Mouse (Mus musculus): Measurements from ENCODE around the gene 4933430I17Rik. TPM values are rescaled to one million over a fixed set of nuclear protein-coding genes. Genes with fewer than 3 reads are reported as not detected.
"Not testable (repeated sequence)": the region's sequence is repeated elsewhere in the genome, so short reads cannot be mapped to it uniquely, and the experiment has no call there.

Gene 4933430I17Rik
- polyA plus RNA-seq (2014; fragmentation: Nextera tagmentation; extraction: Ambion mirVana) = 0.66 and 0.83 TPM in 2 replicates

DNA sequence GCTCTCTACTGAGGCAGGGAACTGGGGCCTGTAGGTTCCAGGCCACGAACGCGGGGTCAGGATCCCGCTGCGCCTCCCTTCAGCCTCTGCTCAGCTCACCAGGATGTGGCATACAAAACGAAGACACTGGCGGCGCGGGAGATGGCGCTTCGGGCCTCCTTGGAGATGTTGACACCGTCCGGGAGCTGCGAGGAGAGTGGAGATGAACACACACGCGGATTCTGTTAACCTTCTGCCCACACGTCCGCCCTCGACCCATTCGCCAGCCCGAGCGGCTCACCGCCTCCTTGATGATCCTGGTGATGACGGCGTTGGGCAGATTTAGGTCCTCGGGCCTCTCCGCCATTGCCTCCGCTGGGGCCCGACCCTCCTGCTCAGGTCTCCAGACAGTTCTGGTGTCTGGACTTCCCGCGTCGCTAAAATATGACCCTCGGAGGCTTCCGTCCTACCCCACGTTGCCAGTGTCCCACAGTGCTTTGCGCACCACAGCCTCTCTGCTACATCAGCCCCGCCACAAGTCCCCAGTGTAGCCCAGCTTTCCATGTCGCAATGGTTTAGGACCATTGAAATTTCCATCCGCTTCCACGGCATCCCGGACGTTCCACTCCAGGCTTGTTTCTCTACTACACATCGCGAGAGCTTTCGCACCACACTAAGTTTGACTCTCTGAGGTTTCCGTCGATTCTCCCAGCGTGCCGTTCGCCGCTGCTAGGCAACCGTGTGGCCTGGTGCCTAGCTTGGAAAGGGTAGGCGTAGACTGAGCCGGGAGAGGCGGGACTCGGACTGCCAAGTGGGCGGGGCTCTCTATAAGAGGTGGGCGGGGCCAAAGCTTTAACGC is at the start of gene 4933430I17Rik, which contains the start of gene Pole3:
TSS of gene 4933430I17Rik (plus strand) at position 719 of the 838 bp plus-strand sequence.
TSS of gene Pole3 (minus strand) at position 418 of the 838 bp plus-strand sequence.
- no peaks in the 10 kb centered on the region for H3K27me3 ChIP-seq (ENCODE audit: control insufficient read depth, insufficient read depth, low read length)
- peak within 1 kb of the TSS; percentile 87 for H3K27ac ChIP-seq (replicated peaks; ENCODE audit: low read depth, low read length)
- peak; percentile 99 for ATAC-seq (replicated peaks; ENCODE audit: insufficient number of reproducible peaks, low FRiP score, low TSS enrichment, low read depth)
- DNase-seq (ENCODE audit: low spot score) = peak; percentile 99
- peaks cover 2% of the 10 kb centered on the region for H3K4me1 ChIP-seq (ENCODE audit: control insufficient read depth, insufficient read depth, low read length)
- H3K36me3 ChIP-seq (replicated peaks; ENCODE audit: control insufficient read depth, insufficient read depth, low read depth, low read length) = no peaks in the 10 kb centered on the region
- peak within 1 kb of the TSS; percentile 85 for H3K9ac ChIP-seq (replicated peaks; ENCODE audit: low read length)
- H3K9me3 ChIP-seq (replicated peaks; ENCODE audit: control insufficient read depth, low read length) = no peaks in the 10 kb centered on the region
- under 1% methylated on average over 59 of the region's 59 CpGs for WGBS
- H3K4me3 ChIP-seq (ENCODE audit: low read depth, low read length) = peak within 1 kb of the TSS; percentile 79
- peak within 1 kb of the TSS; percentile 83 for H3K4me2 ChIP-seq (ENCODE audit: low read depth, low read length)

DNA sequence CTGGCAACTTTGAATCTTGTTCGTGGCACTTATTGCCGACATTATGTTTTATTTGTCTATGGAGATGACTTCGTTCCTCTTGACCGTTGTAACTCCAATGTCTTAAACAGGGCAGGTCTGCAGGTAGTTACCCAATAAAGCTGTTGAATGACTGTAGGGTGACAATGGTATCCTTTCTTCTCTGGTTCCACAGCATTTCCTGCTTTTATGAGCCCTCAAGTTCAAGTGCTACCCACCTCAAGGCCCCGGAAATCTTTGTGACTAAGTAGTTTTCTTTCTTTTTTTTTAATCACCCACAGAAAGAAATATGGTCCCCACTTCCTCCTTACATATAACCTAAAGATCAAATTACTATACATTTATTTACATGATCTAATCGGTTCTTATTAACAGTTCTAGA is 49.4 kb upstream of the 4933430I17Rik start:
- no peak overlapping the region for H3K9ac ChIP-seq (replicated peaks; ENCODE audit: low read length)
- no peaks in the 10 kb centered on the region for H3K36me3 ChIP-seq (replicated peaks; ENCODE audit: control insufficient read depth, insufficient read depth, low read depth, low read length)
- WGBS = 85% methylated on average over 6 of the region's 6 CpGs
- ATAC-seq (replicated peaks; ENCODE audit: insufficient number of reproducible peaks, low FRiP score, low TSS enrichment, low read depth) (no peak), DNase-seq (ENCODE audit: low spot score) (no peak)
- H3K4me3 ChIP-seq (ENCODE audit: low read depth, low read length) = no peak overlapping the region
- H3K27ac ChIP-seq (replicated peaks; ENCODE audit: low read depth, low read length) = no peak overlapping the region
- H3K9me3 ChIP-seq (replicated peaks; ENCODE audit: control insufficient read depth, low read length) = no peaks in the 10 kb centered on the region
- H3K27me3 ChIP-seq (ENCODE audit: control insufficient read depth, insufficient read depth, low read length) = peaks cover 8% of the 10 kb centered on the region; the same call in 1 of the 2 replicates
- H3K4me2 ChIP-seq (ENCODE audit: low read depth, low read length) = no peak overlapping the region
- no peaks in the 10 kb centered on the region for H3K4me1 ChIP-seq (ENCODE audit: control insufficient read depth, insufficient read depth, low read length)

DNA sequence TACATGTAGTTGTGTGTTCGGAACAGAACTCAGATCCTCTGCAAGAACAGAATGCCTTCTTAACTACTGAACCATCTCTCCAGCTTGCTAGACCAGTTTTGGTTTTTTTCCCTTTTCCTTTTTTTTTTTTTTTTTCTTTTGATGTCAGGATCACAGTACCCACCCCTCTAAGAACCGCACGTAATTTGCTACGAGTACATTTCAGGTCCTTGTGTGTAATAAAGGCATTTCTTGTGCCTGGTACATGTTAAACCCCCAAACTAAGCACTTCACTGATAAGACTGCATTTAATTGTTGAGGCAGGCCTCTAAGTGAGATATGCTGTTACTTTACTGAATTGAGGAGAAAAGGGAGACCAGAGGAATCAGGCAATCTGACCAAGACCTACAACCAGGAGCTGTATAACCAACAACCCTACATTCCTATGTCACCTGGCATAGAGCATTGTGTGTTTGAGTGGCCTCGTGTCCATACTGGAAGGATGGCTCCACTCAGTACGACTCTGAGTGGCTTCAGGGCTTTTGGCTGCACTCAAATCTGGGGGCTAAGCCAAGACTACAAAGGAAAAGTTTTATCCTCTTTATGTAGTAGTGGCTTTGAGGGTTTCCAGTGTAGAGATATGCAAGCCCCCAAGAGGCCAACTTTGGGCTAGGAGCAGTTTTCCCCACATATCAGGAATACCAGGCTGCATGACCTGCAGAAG is 47.5 kb upstream of the 4933430I17Rik start:
- H3K4me2 ChIP-seq (ENCODE audit: low read depth, low read length) = no peak overlapping the region
- H3K4me1 ChIP-seq (ENCODE audit: control insufficient read depth, insufficient read depth, low read length) = no peaks in the 10 kb centered on the region
- WGBS = 88% methylated on average over 6 of the region's 6 CpGs
- H3K9me3 ChIP-seq (replicated peaks; ENCODE audit: control insufficient read depth, low read length) = no peaks in the 10 kb centered on the region
- H3K36me3 ChIP-seq (replicated peaks; ENCODE audit: control insufficient read depth, insufficient read depth, low read depth, low read length) = no peaks in the 10 kb centered on the region
- no peak overlapping the region for H3K4me3 ChIP-seq (ENCODE audit: low read depth, low read length)
- DNase-seq (ENCODE audit: low spot score) (no peak), ATAC-seq (replicated peaks; ENCODE audit: insufficient number of reproducible peaks, low FRiP score, low TSS enrichment, low read depth) (no peak)
- no peak overlapping the region for H3K27ac ChIP-seq (replicated peaks; ENCODE audit: low read depth, low read length)
- peaks cover 8% of the 10 kb centered on the region; the same call in 1 of the 2 replicates for H3K27me3 ChIP-seq (ENCODE audit: control insufficient read depth, insufficient read depth, low read length)
- H3K9ac ChIP-seq (replicated peaks; ENCODE audit: low read length) = no peak overlapping the region

DNA sequence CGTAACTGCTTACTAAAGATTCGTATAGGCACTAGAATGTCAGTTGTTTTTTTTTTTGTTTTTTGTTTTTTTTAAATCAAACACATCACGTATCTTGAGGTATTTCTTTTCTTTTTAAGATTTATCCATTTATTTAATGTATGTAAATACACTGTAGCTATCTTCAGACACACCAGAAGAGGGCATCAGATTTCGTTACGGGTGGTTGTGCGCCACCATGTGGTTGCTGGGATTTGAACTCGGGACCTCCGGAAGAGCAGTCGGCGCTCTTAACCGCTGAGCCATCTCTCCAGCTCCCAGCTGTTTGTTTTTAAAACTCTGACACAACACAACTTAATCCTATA is 45.6 kb upstream of the 4933430I17Rik start:
- not testable (repeated sequence) for H3K9ac ChIP-seq (replicated peaks; ENCODE audit: low read length); DNase-seq (ENCODE audit: low spot score); H3K27ac ChIP-seq (replicated peaks; ENCODE audit: low read depth, low read length); H3K27me3 ChIP-seq (ENCODE audit: control insufficient read depth, insufficient read depth, low read length); ATAC-seq (replicated peaks; ENCODE audit: insufficient number of reproducible peaks, low FRiP score, low TSS enrichment, low read depth); H3K4me1 ChIP-seq (ENCODE audit: control insufficient read depth, insufficient read depth, low read length); H3K36me3 ChIP-seq (replicated peaks; ENCODE audit: control insufficient read depth, insufficient read depth, low read depth, low read length); H3K9me3 ChIP-seq (replicated peaks; ENCODE audit: control insufficient read depth, low read length)
- 14% methylated on average over 11 of the region's 11 CpGs for WGBS
- Histone ChIP-seq H3K4me2 (ENCODE audit: low read depth, low read length) (peak overlapping the region; percentile 78), H3K4me3 (ENCODE audit: low read depth, low read length) (peak overlapping the region; percentile 45)

DNA sequence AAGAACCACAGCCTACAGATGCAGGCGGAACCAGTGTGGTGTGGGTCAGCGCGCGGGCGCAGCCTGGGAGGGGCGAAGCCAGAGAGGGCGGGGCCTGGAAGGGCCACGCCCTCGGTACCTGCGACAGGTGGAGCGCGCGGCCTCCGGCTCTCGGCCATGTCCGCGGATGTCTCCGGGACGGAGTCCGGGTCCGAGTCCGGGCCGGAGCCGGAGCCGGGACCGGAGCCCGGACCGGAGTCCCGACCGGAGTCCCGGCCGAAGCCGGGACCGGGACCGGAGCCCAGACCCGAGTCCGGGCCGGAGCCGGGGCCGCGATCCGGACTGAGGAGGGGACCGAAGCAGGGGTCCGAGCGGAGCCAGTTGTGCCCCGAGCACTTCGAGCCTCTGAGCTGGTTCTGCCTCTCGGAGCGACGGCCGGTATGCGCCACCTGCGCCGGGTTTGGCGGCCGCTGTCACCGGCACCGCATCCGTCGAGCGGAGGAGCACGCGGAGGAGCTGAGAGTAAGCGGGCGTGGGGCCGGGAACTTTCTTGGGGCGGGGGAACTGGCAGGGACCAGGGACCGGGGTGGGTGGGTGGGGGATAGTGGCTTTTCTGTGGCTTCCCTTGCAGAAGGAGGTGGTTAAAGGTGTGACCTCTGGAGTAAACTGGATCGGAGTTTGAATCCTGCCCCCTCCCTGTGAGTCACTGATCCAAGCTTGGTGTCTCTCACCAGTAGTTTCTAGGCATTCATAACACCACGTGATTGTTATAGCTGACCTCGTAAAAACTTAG is 45.0 kb upstream of the 4933430I17Rik start, which contains the start of gene Bspry:
TSS of gene Bspry (plus strand) at position 117 of the 772 bp plus-strand sequence.
- H3K27me3 ChIP-seq (ENCODE audit: control insufficient read depth, insufficient read depth, low read length) = peaks cover 8% of the 10 kb centered on the region; the same call in 1 of the 2 replicates
- H3K27ac ChIP-seq (replicated peaks; ENCODE audit: low read depth, low read length) = no peak within 1 kb of the TSS
- no peaks in the 10 kb centered on the region for H3K4me1 ChIP-seq (ENCODE audit: control insufficient read depth, insufficient read depth, low read length)
- WGBS = 3% methylated on average over 67 of the region's 71 CpGs
- H3K9me3 ChIP-seq (replicated peaks; ENCODE audit: control insufficient read depth, low read length) = no peaks in the 10 kb centered on the region
- DNase-seq (ENCODE audit: low spot score) (peak; percentile 57), ATAC-seq (replicated peaks; ENCODE audit: insufficient number of reproducible peaks, low FRiP score, low TSS enrichment, low read depth) (peak; percentile 85)
- H3K4me3 ChIP-seq (ENCODE audit: low read depth, low read length) = peak within 1 kb of the TSS; percentile 45
- no peaks in the 10 kb centered on the region for H3K36me3 ChIP-seq (replicated peaks; ENCODE audit: control insufficient read depth, insufficient read depth, low read depth, low read length)
- H3K4me2 ChIP-seq (ENCODE audit: low read depth, low read length) = peak within 1 kb of the TSS; percentile 78
- 0 out of 2 replicates have a peak within 1 kb of the TSS, but pooled peaks have one; percentile 2 for H3K9ac ChIP-seq (replicated peaks; ENCODE audit: low read length)

DNA sequence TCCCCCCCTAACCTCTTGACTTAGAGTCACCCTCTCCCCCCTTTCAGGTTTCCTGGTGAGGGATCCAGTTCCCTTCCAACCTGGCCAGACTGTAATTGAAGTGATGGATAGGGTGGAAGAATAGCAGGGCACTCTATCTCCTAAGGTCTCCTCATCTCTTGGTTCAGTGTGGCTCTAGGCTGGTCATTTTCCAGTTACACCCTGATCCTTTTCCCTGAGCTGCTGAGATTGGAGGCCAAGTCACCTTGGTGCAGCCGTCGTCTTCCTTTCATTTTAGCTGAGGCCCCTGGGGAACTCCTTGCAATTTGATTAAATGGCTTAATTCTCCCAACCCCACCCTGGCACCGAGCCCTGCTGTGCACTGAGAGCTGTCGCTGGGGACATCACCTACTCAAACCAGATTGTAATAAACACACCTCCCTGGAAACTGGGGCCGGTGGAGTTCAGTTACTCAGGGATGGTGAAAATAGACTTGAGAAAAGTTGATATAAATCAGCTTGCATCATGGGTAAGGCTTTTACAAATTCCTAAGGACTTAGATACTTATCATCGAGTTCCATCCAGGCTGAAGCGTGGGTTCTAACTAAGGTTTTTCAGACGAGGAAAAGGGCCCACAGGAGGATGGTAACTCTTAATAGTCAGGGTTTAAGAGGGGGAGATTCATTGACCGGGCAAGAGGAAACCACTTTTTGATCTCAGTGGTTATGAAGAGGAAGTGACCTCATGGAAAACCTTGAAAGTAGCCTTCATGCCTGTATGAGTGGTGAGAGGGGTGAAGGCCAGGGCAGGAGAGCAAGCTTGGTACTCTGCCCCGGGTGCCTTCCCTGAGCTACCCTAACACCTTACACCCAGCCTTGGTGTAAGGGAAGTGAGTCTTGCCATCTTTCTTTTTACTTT is 44.2 kb upstream of the 4933430I17Rik start:
- no peak overlapping the region for H3K9ac ChIP-seq (replicated peaks; ENCODE audit: low read length)
- H3K27me3 ChIP-seq (ENCODE audit: control insufficient read depth, insufficient read depth, low read length) = peaks cover 8% of the 10 kb centered on the region; the same call in 1 of the 2 replicates
- WGBS = 48% methylated on average over 10 of the region's 10 CpGs
- no peaks in the 10 kb centered on the region for H3K4me1 ChIP-seq (ENCODE audit: control insufficient read depth, insufficient read depth, low read length)
- H3K4me2 ChIP-seq (ENCODE audit: low read depth, low read length) = no peak overlapping the region
- H3K4me3 ChIP-seq (ENCODE audit: low read depth, low read length) = no peak overlapping the region
- no peak for DNase-seq (ENCODE audit: low spot score)
- H3K27ac ChIP-seq (replicated peaks; ENCODE audit: low read depth, low read length) = no peak overlapping the region
- H3K9me3 ChIP-seq (replicated peaks; ENCODE audit: control insufficient read depth, low read length) = no peaks in the 10 kb centered on the region
- no peak for ATAC-seq (replicated peaks; ENCODE audit: insufficient number of reproducible peaks, low FRiP score, low TSS enrichment, low read depth)
- no peaks in the 10 kb centered on the region for H3K36me3 ChIP-seq (replicated peaks; ENCODE audit: control insufficient read depth, insufficient read depth, low read depth, low read length)

DNA sequence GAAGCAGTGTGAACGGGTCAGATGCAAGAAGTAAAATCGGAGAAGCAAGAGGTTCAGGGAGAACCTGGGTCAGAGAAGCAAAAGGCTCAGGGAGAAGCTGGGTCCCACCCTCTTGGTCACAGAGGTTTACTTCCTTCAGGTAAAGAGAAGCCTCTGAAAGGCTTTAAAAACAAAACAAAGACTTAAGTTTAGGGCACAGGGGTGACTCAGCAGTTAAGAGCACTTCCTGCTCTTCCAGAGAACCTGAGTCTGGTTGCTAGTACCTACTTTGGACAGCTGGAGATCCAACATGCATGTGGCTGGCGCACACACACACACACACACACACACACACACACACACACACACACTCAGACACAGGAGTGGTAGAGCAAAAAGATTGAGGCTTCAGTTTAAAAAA is 40.2 kb upstream of the 4933430I17Rik start:
- DNase-seq (ENCODE audit: low spot score) (no peak), ATAC-seq (replicated peaks; ENCODE audit: insufficient number of reproducible peaks, low FRiP score, low TSS enrichment, low read depth) (no peak)
- Histone ChIP-seq H3K9me3 (replicated peaks; ENCODE audit: control insufficient read depth, low read length) (no peaks in the 10 kb centered on the region), H3K4me2 (ENCODE audit: low read depth, low read length) (no peak overlapping the region), H3K27ac (replicated peaks; ENCODE audit: low read depth, low read length) (no peak overlapping the region), H3K27me3 (ENCODE audit: control insufficient read depth, insufficient read depth, low read length) (peaks cover 4% of the 10 kb centered on the region; the same call in 1 of the 2 replicates), H3K4me3 (ENCODE audit: low read depth, low read length) (no peak overlapping the region), H3K9ac (replicated peaks; ENCODE audit: low read length) (no peak overlapping the region), H3K36me3 (replicated peaks; ENCODE audit: control insufficient read depth, insufficient read depth, low read depth, low read length) (no peaks in the 10 kb centered on the region), H3K4me1 (ENCODE audit: control insufficient read depth, insufficient read depth, low read length) (no peaks in the 10 kb centered on the region)
- 75% methylated on average over 3 of the region's 3 CpGs for WGBS
